Mouse (Mus musculus): ENCODE results near the gene Kcna4. TPM values are rescaled to one million over a fixed set of nuclear protein-coding genes. Genes with fewer than 3 reads are reported as not detected.

The Kcna4 gene
- polyA plus RNA-seq, 1 experiment from 2014 or later = 0.41 TPM

- TF ChIP-seq CTCF (IDR thresholded peaks at IDR 0.05; ENCODE audit: low read depth) = no peak
- no peak for ATAC-seq (ENCODE audit: insufficient read depth)
- no peak overlapping the region for H3K4me2 ChIP-seq
- no peaks in the 10 kb centered on the region for H3K27me3 ChIP-seq (ENCODE audit: insufficient read depth, low read length)
- no peak overlapping the region for H3K9ac ChIP-seq
- DNase-seq = no peak
- H3K36me3 ChIP-seq (ENCODE audit: insufficient read depth) = no peaks in the 10 kb centered on the region
- WGBS = 66% methylated on average over 4 of the region's 4 CpGs
- H3K4me3 ChIP-seq (ENCODE audit: low read depth, low read length) = no peak overlapping the region
- no peaks in the 10 kb centered on the region for H3K4me1 ChIP-seq (ENCODE audit: insufficient read depth)
- H3K9me3 ChIP-seq (ENCODE audit: low read depth, low read length) = no peaks in the 10 kb centered on the region
- H3K27ac ChIP-seq (ENCODE audit: low read depth) = no peak overlapping the region
Observed at GRCm38 (mm10) chr2:107344807-107345206, 54.4 kb downstream of the Kcna4 start.

- no peaks in the 10 kb centered on the region for H3K27me3 ChIP-seq (ENCODE audit: insufficient read depth, low read length)
- no peaks in the 10 kb centered on the region for H3K36me3 ChIP-seq (ENCODE audit: insufficient read depth)
- H3K9me3 ChIP-seq (ENCODE audit: low read depth, low read length) = no peaks in the 10 kb centered on the region
- H3K27ac ChIP-seq (ENCODE audit: low read depth) = no peak overlapping the region
- H3K4me1 ChIP-seq (ENCODE audit: insufficient read depth) = no peaks in the 10 kb centered on the region
- H3K4me3 ChIP-seq (ENCODE audit: low read depth, low read length) = no peak overlapping the region
- DNase-seq = no peak
- no peak for ATAC-seq (ENCODE audit: insufficient read depth)
- 65% methylated on average over 4 of the region's 4 CpGs for WGBS
- no peak for TF ChIP-seq CTCF (IDR thresholded peaks at IDR 0.05; ENCODE audit: low read depth)
- no peak overlapping the region for H3K4me2 ChIP-seq
- H3K9ac ChIP-seq = no peak overlapping the region
Observed at GRCm38 (mm10) chr2:107345299-107345698, 54.9 kb downstream of the Kcna4 start.

Other genes starting within 250 kb of the Kcna4 start
- gene Fshb, start 231.0 kb upstream of the Kcna4 start, polyA plus RNA-seq (2014; fragmentation: Nextera tagmentation; extraction: Ambion mirVana) = not detected in 2 replicates

Measured in lung, embryonic 14.5 days (tissue).